Mouse (Mus musculus): Measurements from ENCODE around the gene Sema4b.
A peak's percentile ranks its signal among the peaks of the same experiment; 100 is the strongest.

DNA sequence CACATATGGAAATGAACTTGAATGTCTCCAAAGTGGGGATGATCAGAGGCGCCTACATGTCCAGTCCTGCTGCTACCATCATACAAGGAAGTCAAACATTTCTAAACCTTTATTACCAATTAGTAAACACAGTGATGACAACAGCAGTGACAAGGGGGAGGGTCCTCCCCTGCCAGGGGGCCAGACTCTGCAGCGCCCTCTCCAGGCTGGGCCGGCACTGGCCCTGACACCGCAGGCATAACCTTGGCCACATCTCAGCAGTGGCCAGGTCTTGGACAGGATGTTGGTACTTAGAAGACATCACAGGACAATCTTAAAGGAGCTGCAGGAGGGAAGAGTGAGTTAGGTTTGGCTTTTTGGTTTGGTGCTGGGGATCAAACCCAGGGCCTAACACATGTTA lies 40.4 kb downstream of the Sema4b start:
- TF ChIP-seq MEF2A (IDR thresholded peaks at IDR 0.05; ENCODE audit: borderline replicate concordance, low read depth, low read length): no peak
- no peak for TF ChIP-seq MYC (IDR thresholded peaks at IDR 0.05; ENCODE audit: low read depth, low read length)
- peak in 1 of 2 experiments; percentile 34; a peak in 1 of 4 replicates for TF ChIP-seq CTCF (conservative IDR thresholded peaks at IDR 0.05 in 1 of 2, IDR thresholded peaks at IDR 0.05 in 1 of 2; ENCODE audit: low read depth in 2 of 2, low read length in 2 of 2)
- TF ChIP-seq POLR2A (IDR thresholded peaks at IDR 0.05; ENCODE audit: low read depth, low read length): no peak
- TF ChIP-seq TCF12 (IDR thresholded peaks at IDR 0.05; ENCODE audit: low read depth, low read length): no peak
- TF ChIP-seq NRF1 (IDR thresholded peaks at IDR 0.05; ENCODE audit: low read depth, low read length): no peak
- no peak for TF ChIP-seq MAFK (IDR thresholded peaks at IDR 0.05; ENCODE audit: insufficient replicate concordance, low read length)
- no peak for TF ChIP-seq EP300 (IDR thresholded peaks at IDR 0.05; ENCODE audit: low read length)
- no peak for TF ChIP-seq ELF1 (IDR thresholded peaks at IDR 0.05; ENCODE audit: low read depth, low read length)
- TF ChIP-seq USF1 (IDR thresholded peaks at IDR 0.05; ENCODE audit: low read depth, low read length): no peak
- no peak for TF ChIP-seq MAX (IDR thresholded peaks at IDR 0.05; ENCODE audit: low read length)
